Mouse (Mus musculus) CH12.LX (cell line): Measurements from ENCODE around the gene Dnaaf2. TPM values are rescaled to one million over a fixed set of nuclear protein-coding genes. Genes with fewer than 3 reads are reported as not detected.

Experiments used
- DNase-seq: peaks from one replicate; pipeline ENCODE4 v3.0.0-alpha.2; 2013; ENCODE audit errors: extremely low read depth
- H3K27ac ChIP-seq: 2 replicates; pipeline ENCODE4 v1.5.1; 2012; ENCODE audit warnings: low read depth, mild to moderate bottlenecking, control low read depth, moderate library complexity; ENCODE audit not compliant: insufficient read depth
- H3K27me3 ChIP-seq: replicated peaks from 2 replicates; pipeline ENCODE3; 2012; ENCODE audit warnings: inconsistent platforms
- H3K36me3 ChIP-seq, 2 experiments: replicated peaks in 1 of 2; 2 replicates each; pipeline versions ENCODE3 to v1.6.1; 2012; ENCODE audit warnings: inconsistent platforms in 1 of 2, low read length in 1 of 2, mild to moderate bottlenecking in 1 of 2, mixed read lengths in 1 of 2, moderate library complexity in 1 of 2; ENCODE audit not compliant: control insufficient read depth in 1 of 2, insufficient read depth in 1 of 2
- H3K4me1 ChIP-seq, 2 experiments: 2 replicates each; pipeline ENCODE4 v1.6.1; 2012; ENCODE audit warnings: inconsistent platforms in 1 of 2, moderate library complexity in 1 of 2; ENCODE audit not compliant: insufficient read depth in 2 of 2, control insufficient read depth in 1 of 2
- H3K4me2 ChIP-seq: 2 replicates; pipeline ENCODE4 v1.6.1; 2012; ENCODE audit warnings: low read depth, mild to moderate bottlenecking, control low read depth; ENCODE audit not compliant: poor library complexity, insufficient read depth, severe bottlenecking
- H3K4me3 ChIP-seq, 3 experiments: fragments of 150-350 bp in 1 of 3; sonication (generic) in 1 of 3; replicated peaks in 1 of 3; 2 replicates each; pipeline versions ENCODE3 to v1.5.1; 2011 to 2012; ENCODE audit warnings: low read depth in 2 of 3, low read length in 2 of 3, mild to moderate bottlenecking in 2 of 3, moderate library complexity in 2 of 3, control low read depth in 1 of 3, improper control_type of control experiment in 1 of 3, inconsistent platforms in 1 of 3, mixed read lengths in 1 of 3; ENCODE audit not compliant: poor library complexity in 1 of 3
- H3K79me2 ChIP-seq: replicated peaks from 2 replicates; pipeline ENCODE4 v1.6.1; 2012; ENCODE audit warnings: mild to moderate bottlenecking, moderate library complexity; ENCODE audit not compliant: control insufficient read depth, poor library complexity, insufficient read depth, severe bottlenecking; ENCODE audit errors: extremely low read depth
- H3K9ac ChIP-seq: 2 replicates; pipeline ENCODE4 v1.6.1; 2012; ENCODE audit warnings: low read depth, mild to moderate bottlenecking, control low read depth, moderate library complexity; ENCODE audit not compliant: insufficient read depth
- H3K9me3 ChIP-seq: replicated peaks from 2 replicates; pipeline ENCODE3; 2012; ENCODE audit warnings: low read length, inconsistent platforms, mixed read lengths
- CHD1 ChIP-seq: IDR thresholded peaks from 2 replicates; pipeline ENCODE4 v1.6.1; 2012; ENCODE audit warnings: low read depth, low read length, improper control_type of control experiment, inconsistent platforms
- CTCF ChIP-seq, 2 experiments: IDR thresholded peaks in 1 of 2; conservative IDR thresholded peaks in 1 of 2; 2 replicates each; pipeline ENCODE4 v1.5.1; 2011 to 2012; ENCODE audit warnings: low read depth in 2 of 2, low read length in 2 of 2, improper control_type of control experiment in 1 of 2, inconsistent platforms in 1 of 2, mild to moderate bottlenecking in 1 of 2, moderate library complexity in 1 of 2
- EP300 ChIP-seq: IDR thresholded peaks from 2 replicates; pipeline ENCODE4 v1.6.1; 2011; ENCODE audit warnings: low read length, improper control_type of control experiment
- ETS1 ChIP-seq: conservative IDR thresholded peaks from 2 replicates; pipeline ENCODE4 v1.6.1; 2012; ENCODE audit warnings: low read depth, mild to moderate bottlenecking, inconsistent platforms, low read length, improper control_type of control experiment, moderate library complexity
- GABPA ChIP-seq: IDR thresholded peaks from 2 replicates; pipeline ENCODE4 v1.6.1; 2012; ENCODE audit warnings: low read depth, low read length, improper control_type of control experiment, inconsistent platforms; ENCODE audit not compliant: insufficient replicate concordance
- IRF4 ChIP-seq: IDR thresholded peaks from 2 replicates; pipeline ENCODE4 v1.6.1; 2014; ENCODE audit warnings: low read depth, mild to moderate bottlenecking, inconsistent platforms, low read length, improper control_type of control experiment
- JUN ChIP-seq: IDR thresholded peaks from 2 replicates; pipeline ENCODE4 v1.6.1; 2011; ENCODE audit warnings: low read depth, mild to moderate bottlenecking, low read length, improper control_type of control experiment, moderate library complexity; ENCODE audit not compliant: insufficient read depth
- JUND ChIP-seq: conservative IDR thresholded peaks from 2 replicates; pipeline ENCODE4 v1.6.1; 2011; ENCODE audit warnings: low read depth, low read length, improper control_type of control experiment
- MAFK ChIP-seq: IDR thresholded peaks from 2 replicates; pipeline ENCODE4 v1.6.1; 2011; ENCODE audit warnings: low read length, improper control_type of control experiment; ENCODE audit not compliant: insufficient replicate concordance
- MAX ChIP-seq: IDR thresholded peaks from 2 replicates; pipeline ENCODE4 v1.6.1; 2011; ENCODE audit warnings: low read length, improper control_type of control experiment
- MAZ ChIP-seq: IDR thresholded peaks from 2 replicates; pipeline ENCODE4 v1.6.1; 2012; ENCODE audit warnings: low read depth, mild to moderate bottlenecking, inconsistent platforms, low read length, improper control_type of control experiment, moderate library complexity
- MEF2A ChIP-seq: IDR thresholded peaks from 2 replicates; pipeline ENCODE4 v1.6.1; 2014; ENCODE audit warnings: low read depth, mild to moderate bottlenecking, inconsistent platforms, low read length, improper control_type of control experiment, borderline replicate concordance
- MYC ChIP-seq: IDR thresholded peaks from 2 replicates; pipeline ENCODE4 v1.6.1; 2011; ENCODE audit warnings: low read depth, mild to moderate bottlenecking, improper control_type of control experiment, low read length
- NRF1 ChIP-seq: IDR thresholded peaks from 2 replicates; pipeline ENCODE4 v1.6.1; 2014; ENCODE audit warnings: low read depth, mild to moderate bottlenecking, inconsistent platforms, low read length, improper control_type of control experiment, moderate library complexity
- PAX5 ChIP-seq: IDR thresholded peaks from 2 replicates; pipeline ENCODE4 v1.6.1; 2012; ENCODE audit warnings: low read length, inconsistent platforms, mixed read lengths
- POLR2A ChIP-seq: IDR thresholded peaks from 2 replicates; pipeline ENCODE4 v1.6.1; 2011; ENCODE audit warnings: low read depth, mild to moderate bottlenecking, improper control_type of control experiment, low read length
- POLR2AphosphoS2 ChIP-seq: IDR thresholded peaks from 2 replicates; pipeline ENCODE4 v1.6.1; 2011; ENCODE audit warnings: low read depth, low read length, improper control_type of control experiment
- SIN3A ChIP-seq: IDR thresholded peaks from 2 replicates; pipeline ENCODE4 v1.6.1; 2012; ENCODE audit warnings: low read length, improper control_type of control experiment, inconsistent platforms
- SMC3 ChIP-seq: IDR thresholded peaks from 2 replicates; pipeline ENCODE4 v1.6.1; 2011; ENCODE audit warnings: low read depth, low read length, improper control_type of control experiment
- ZC3H11A ChIP-seq: IDR thresholded peaks from 2 replicates; pipeline ENCODE4 v1.6.1; 2012; ENCODE audit warnings: low read depth, mild to moderate bottlenecking, inconsistent platforms, low read length, improper control_type of control experiment
- ZKSCAN1 ChIP-seq: IDR thresholded peaks from 2 replicates; pipeline ENCODE4 v1.6.1; 2012; ENCODE audit warnings: low read depth, inconsistent platforms, low read length, improper control_type of control experiment, borderline replicate concordance
- ZMIZ1 ChIP-seq: IDR thresholded peaks from 2 replicates; pipeline ENCODE4 v1.6.1; 2012; ENCODE audit warnings: low read depth, mild to moderate bottlenecking, inconsistent platforms, low read length, improper control_type of control experiment
- ZNF384 ChIP-seq: IDR thresholded peaks from 2 replicates; pipeline ENCODE4 v1.6.1; 2012; ENCODE audit warnings: low read depth, low read length, improper control_type of control experiment, inconsistent platforms
- dilution Hi-C: fragments of 300-500 bp; cut with MboI; formaldehyde crosslinking; loops from 2 replicates; pipeline ENCODE4 v1.14.3; 2020; ENCODE audit warnings: low sequenced_read_pairs; ENCODE audit not compliant: extremely low pct_unique_long_range_greater_than_20kb, extremely low pct_ligation_motif_present
- in situ Hi-C: fragments of 300-500 bp; cut with MboI; formaldehyde crosslinking; loops from 3 replicates; pipeline ENCODE4 v1.14.3; 2019; ENCODE audit warnings: low sequenced_read_pairs, low pct_ligation_motif_present, low pct_unique_long_range_greater_than_20kb, mixed read lengths
- polyA plus RNA-seq: library from polyadenylated mRNA; unstranded; fragments of >175 nt; gene quantifications from 2 replicates; pipeline ENCODE4 v1.2.1, GENCODE M21; 2012; ENCODE audit warnings: low read depth; ENCODE audit not compliant: insufficient read length
- total RNA-seq, 2 experiments: library from RNA; depleted of rRNA; stranded (reverse); fragments of 300-350 nt in 1 of 2; fragments of >200 nt in 1 of 2; gene quantifications; 2 replicates each; pipeline ENCODE4 v1.2.3; 2012 to 2014

Gene Dnaaf2
- total and polyA plus RNA-seq, 3 experiments, result 3.7 to 26.6 (median 9.7) TPM

DNA sequence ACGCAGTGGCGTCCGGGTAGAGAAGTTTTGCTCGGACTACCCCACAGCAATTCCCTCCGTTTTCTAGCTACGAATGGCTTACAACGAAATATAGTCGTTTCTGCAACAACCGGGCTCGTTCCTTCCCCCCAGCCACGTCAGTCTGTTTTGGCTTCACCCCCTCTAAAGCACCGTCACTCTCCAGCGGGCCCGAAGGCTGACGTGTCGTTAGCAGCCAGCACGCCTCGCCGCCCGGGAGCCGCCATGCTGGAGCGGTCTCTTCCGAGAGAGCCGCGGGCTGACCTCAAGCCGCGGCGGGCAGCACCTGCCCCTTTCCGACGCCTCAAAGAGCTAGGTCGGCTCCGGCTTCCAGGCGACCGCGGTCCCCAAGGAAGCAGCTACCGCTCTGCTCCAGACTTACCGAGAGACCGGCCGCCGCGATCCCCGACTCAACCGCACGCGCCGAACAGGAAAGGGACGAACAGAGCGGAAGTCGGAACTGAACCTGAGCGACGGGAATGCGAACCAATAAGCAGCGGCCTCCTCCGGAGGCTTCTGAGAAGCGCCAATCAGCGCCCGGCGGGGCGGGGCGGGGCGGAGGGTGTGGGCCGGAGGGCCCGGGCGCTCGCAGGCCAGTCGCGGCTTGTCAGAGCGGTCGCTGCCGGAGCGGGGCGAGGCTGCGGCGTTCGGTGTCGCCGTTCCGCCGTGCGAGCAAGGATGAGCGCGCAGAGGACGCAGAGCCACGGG is 14.5 kb downstream of the Dnaaf2 start, which contains the start of the genes Rpl36al and Mgat2 (continued):
- TF ChIP-seq PAX5 (no peak), GABPA (no peak), JUN (no peak), JUND (no peak), MEF2A (no peak), MAFK (no peak), MYC (peak; percentile 76; the same call in 1 of the 2 replicates), ZC3H11A (no peak), POLR2AphosphoS2 (peak; percentile 67; the same call in 1 of the 2 replicates), SIN3A (peak; percentile 59; the same call in 1 of the 2 replicates), CTCF (conservative IDR thresholded peaks at IDR 0.05 in 1 of 2, IDR thresholded peaks at IDR 0.05 in 1 of 2; ENCODE audit: low read depth in 2 of 2, low read length in 2 of 2) (no peak)

DNA sequence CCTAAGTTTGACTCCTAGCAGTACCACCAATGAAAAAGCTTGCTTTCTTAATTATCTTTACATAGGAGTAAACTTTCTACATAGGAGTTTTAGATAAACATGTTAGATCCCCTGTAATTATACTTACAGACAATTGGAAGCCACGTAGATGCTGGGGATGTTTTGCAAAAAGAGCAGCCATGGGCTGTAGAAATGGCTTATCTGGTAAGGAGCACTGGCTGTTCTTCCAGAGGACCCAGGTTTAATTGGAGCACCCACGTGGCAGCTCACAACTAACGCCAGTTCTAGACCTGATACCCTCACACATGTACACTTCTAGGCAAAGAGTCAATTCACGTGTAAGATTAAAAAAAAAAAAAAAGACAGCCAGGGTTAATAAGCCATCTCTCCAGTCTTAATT is 16.4 kb downstream of the Dnaaf2 start:
- no peak for DNase-seq
- no peak overlapping the region for H3K4me2 ChIP-seq
- peaks cover 3% of the 10 kb centered on the region for H3K9me3 ChIP-seq
- 0 out of 2 replicates have a peak, but pooled peaks have one; percentile 7 for TF ChIP-seq POLR2A
- TF ChIP-seq MAZ, result no peak
- no peak for TF ChIP-seq EP300
- TF ChIP-seq ETS1, result no peak
- no peak for TF ChIP-seq JUN
- no peak for TF ChIP-seq ZC3H11A
- no peak for TF ChIP-seq MYC
- no peak for TF ChIP-seq MAX
- TF ChIP-seq CHD1, result no peak
- TF ChIP-seq ZMIZ1, result 0 out of 2 replicates have a peak, but pooled peaks have one; percentile 26
- TF ChIP-seq GABPA, result no peak
- H3K4me3 ChIP-seq, result no peak overlapping the region
- peaks cover 4% of the 10 kb centered on the region in 2 experiments; a peak in 3 of 4 replicates for H3K4me1 ChIP-seq
- H3K27ac ChIP-seq, result no peak overlapping the region
- dilution Hi-C loops (no loop called here), in situ Hi-C loops (no loop called here)
- H3K27me3 ChIP-seq, result no peaks in the 10 kb centered on the region
- no peak overlapping the region for H3K9ac ChIP-seq
- H3K79me2 ChIP-seq, result peaks cover 37% of the 10 kb centered on the region
- peaks cover 13 to 42% of the 10 kb centered on the region in 2 experiments for H3K36me3 ChIP-seq

DNA sequence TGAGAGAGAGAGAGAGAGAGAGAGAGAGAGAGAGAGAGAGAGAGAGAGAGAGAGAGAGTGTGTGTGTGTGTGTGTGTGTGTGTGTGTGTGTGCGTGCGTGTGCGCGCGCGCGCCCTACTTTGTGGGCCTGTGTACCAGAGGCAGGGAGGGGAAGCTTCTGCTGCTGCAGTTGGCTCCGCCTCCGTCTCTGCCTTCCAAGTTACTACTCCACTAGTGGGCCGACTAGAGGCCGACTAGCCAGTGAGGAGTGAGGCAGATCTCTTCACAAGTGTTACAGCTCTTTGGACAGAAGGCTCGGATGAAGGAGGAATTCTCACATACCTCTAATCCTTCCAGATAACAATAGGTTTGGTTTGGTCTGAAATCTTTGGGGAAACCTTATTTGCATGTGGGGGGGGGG is 18.9 kb downstream of the Dnaaf2 start:
- no peak overlapping the region for H3K9ac ChIP-seq
- peaks cover 20% of the 10 kb centered on the region for H3K79me2 ChIP-seq
- H3K4me1 ChIP-seq, result peaks cover 4% of the 10 kb centered on the region in 2 experiments; a peak in 3 of 4 replicates
- H3K36me3 ChIP-seq, result peaks cover 23 to 58% of the 10 kb centered on the region in 2 experiments
- dilution Hi-C loops, result no loop called here
- H3K27me3 ChIP-seq, result no peaks in the 10 kb centered on the region
- DNase-seq, result no peak
- TF ChIP-seq MEF2A (no peak), ZNF384 (no peak), NRF1 (no peak), MYC (no peak), IRF4 (no peak), ZKSCAN1 (no peak), SIN3A (no peak), SMC3 (no peak), CHD1 (no peak), POLR2AphosphoS2 (no peak)
- TF ChIP-seq, all 38 proteins: peak for 0
- Histone ChIP-seq H3K4me2 (no peak overlapping the region), H3K9me3 (peaks cover 3% of the 10 kb centered on the region), H3K4me3 (no peak overlapping the region), H3K27ac (no peak overlapping the region)
- in situ Hi-C loops, result no loop called here
